Mouse (Mus musculus) kidney, embryonic 15.5 days (tissue): ENCODE data around the gene Srsf5. TPM values are rescaled to one million over a fixed set of nuclear protein-coding genes. Genes with fewer than 3 reads are reported as not detected.
A peak's percentile ranks its signal among the peaks of the same experiment; 100 is the strongest.
"Not testable (repeated sequence)": the region's sequence is repeated elsewhere in the genome, so short reads cannot be mapped to it uniquely, and the experiment has no call there.

Source experiments
- ATAC-seq: fragments of 200-750 bp; cut with Nextera tagmentation; replicated peaks from 2 replicates; pipeline ENCODE4 v1.8.0; 2017; ENCODE audit warnings: moderate TSS enrichment; ENCODE audit not compliant: low FRiP score
- H3K27ac ChIP-seq: fragments of 300-500 bp; sonication (generic); 2 replicates; pipeline ENCODE4 v1.5.1; 2015; ENCODE audit warnings: mild to moderate bottlenecking, inconsistent platforms
- H3K27me3 ChIP-seq: fragments of 300-500 bp; sonication (generic); 2 replicates; pipeline ENCODE4 v1.6.1; 2015; ENCODE audit warnings: inconsistent platforms
- H3K36me3 ChIP-seq: fragments of 300-500 bp; sonication (generic); 2 replicates; pipeline ENCODE4 v1.6.1; 2015; ENCODE audit warnings: inconsistent platforms
- H3K4me1 ChIP-seq: fragments of 300-500 bp; sonication (generic); 2 replicates; pipeline ENCODE4 v1.6.1; 2015; ENCODE audit warnings: inconsistent platforms
- H3K4me2 ChIP-seq: fragments of 300-500 bp; sonication (generic); 2 replicates; pipeline ENCODE4 v1.6.1; 2015; ENCODE audit warnings: moderate library complexity, mild to moderate bottlenecking, inconsistent platforms
- H3K4me3 ChIP-seq: fragments of 300-500 bp; sonication (generic); replicated peaks from 2 replicates; pipeline ENCODE4 v1.5.1; 2015; ENCODE audit warnings: mild to moderate bottlenecking, inconsistent platforms
- H3K9ac ChIP-seq: fragments of 300-500 bp; sonication (generic); 2 replicates; pipeline ENCODE4 v1.6.1; 2015; ENCODE audit warnings: mild to moderate bottlenecking, inconsistent platforms
- H3K9me3 ChIP-seq: fragments of 300-500 bp; sonication (generic); replicated peaks from 2 replicates; pipeline ENCODE4 v1.6.1; 2016; ENCODE audit warnings: inconsistent platforms
- WGBS: fragments of 180-500 bp; shearing (Covaris S2); methylation state at CpG from one replicate; pipeline ENCODE4 v1.1.7; 2015; ENCODE audit warnings: mixed read lengths; 5-methylcytosine and 5-hydroxymethylcytosine counted together
- polyA plus RNA-seq: library from polyadenylated mRNA; unstranded; fragments of >200 nt; fragmentation: Nextera tagmentation; extraction: Ambion mirVana; gene quantifications from 2 replicates; pipeline ENCODE4 v1.2.1, GENCODE M21; 2015

Srsf5 gene
- polyA plus RNA-seq, 1 experiment from 2014 or later, result 593 TPM

GRCm38 (mm10) chr12:80931402-80932140, 13.7 kb upstream of the Srsf5 start:
- Histone ChIP-seq H3K4me2 (no peak overlapping the region), H3K4me3 (no peak overlapping the region), H3K9ac (no peak overlapping the region), H3K27ac (no peak overlapping the region), H3K27me3 (no peaks in the 10 kb centered on the region), H3K4me1 (no peaks in the 10 kb centered on the region), H3K36me3 (no peaks in the 10 kb centered on the region), H3K9me3 (no peaks in the 10 kb centered on the region)
- ATAC-seq, result no peak
- WGBS, result 74% methylated on average over 3 of the region's 3 CpGs

DNA sequence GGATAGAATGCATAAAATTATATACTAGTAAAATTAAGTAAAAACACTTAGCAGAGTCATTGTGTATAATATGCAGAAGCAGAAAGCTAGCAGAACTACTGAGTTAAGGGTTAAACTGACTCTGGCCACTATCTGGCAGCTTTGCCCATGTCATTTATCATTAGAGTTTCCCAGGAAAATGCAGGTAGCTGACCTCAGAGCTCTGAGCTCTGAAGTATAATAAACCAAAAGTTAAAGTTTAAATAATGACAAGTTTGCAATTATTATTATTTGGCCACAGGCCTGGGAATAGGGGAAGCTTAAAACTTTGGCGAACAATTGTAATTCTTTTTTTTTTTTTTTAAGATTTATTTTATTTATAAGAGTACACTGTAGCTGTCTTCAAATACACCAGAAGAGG, 12.4 kb upstream of the Srsf5 start:
- 88% methylated on average over 1 of the region's 1 CpGs for WGBS
- no peaks in the 10 kb centered on the region for H3K36me3 ChIP-seq
- H3K9me3 ChIP-seq, result no peaks in the 10 kb centered on the region
- H3K27ac ChIP-seq, result no peak overlapping the region
- no peaks in the 10 kb centered on the region for H3K4me1 ChIP-seq
- H3K4me2 ChIP-seq, result no peak overlapping the region
- H3K9ac ChIP-seq, result no peak overlapping the region
- no peak for ATAC-seq
- H3K27me3 ChIP-seq, result no peaks in the 10 kb centered on the region
- H3K4me3 ChIP-seq, result no peak overlapping the region

DNA sequence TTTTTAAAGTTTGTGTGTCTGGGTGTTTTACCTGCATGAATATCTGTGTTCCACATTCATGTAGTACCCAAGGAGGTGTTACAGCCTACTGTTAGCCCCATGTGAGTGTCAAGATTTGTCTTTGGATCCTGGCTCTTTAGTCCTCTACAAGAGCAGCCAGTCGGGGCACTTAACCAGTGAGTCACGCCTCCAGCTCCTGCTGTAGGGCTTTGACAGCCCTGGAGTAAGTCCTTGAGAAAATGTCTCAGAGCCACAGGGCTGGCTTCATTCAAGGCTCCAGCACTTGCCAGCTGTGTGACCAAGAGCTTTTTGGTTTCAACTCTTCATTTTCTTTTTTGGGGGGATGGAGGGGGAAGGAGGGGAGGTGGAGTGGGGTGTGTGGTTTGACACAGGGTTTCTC, 8.6 kb upstream of the Srsf5 start:
- H3K9me3 ChIP-seq, result no peaks in the 10 kb centered on the region

DNA sequence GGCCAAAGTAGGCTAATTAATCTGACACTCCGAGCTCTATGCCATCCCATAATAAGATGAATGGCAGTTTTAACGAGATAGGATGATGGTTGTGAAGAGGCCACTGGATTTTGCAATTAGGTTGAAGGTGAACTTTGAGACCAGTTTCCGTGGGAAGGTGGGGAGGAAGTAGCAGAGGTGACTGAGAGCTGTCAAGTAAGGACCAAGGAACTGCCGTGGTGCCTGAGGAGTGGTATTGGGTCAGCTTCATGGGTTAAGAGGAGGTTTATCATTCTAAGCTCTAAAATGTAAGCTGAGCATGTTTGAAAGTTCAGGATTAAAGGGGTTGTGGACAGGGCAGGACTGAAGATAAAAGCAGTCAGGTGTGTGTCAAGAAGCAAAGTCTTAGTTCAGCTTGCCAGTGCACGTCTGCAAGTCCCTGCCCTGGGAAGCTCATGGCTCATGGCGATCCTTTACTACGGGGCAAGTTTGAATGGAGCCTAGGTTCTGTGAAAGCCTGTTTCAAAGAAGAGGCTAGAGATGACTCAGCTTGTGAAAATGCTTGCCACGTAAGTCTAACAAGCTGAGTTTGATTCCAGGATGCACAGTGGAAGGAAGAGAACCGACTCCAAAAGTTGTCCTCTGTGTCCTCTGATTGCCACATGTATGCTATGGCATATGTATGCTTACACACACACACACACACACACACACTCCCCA, 7.8 kb upstream of the Srsf5 start:
- Histone ChIP-seq H3K27ac (no peak overlapping the region), H3K4me2 (no peak overlapping the region), H3K9me3 (no peaks in the 10 kb centered on the region), H3K36me3 (no peaks in the 10 kb centered on the region), H3K4me1 (no peaks in the 10 kb centered on the region; the same call in 1 of the 2 replicates), H3K27me3 (no peaks in the 10 kb centered on the region), H3K9ac (no peak overlapping the region), H3K4me3 (no peak overlapping the region)
- 76% methylated on average over 9 of the region's 9 CpGs for WGBS
- no peak for ATAC-seq

More for the DNA sequence above, 8.6 kb upstream of the Srsf5 start:
- ATAC-seq, result no peak
- no peak overlapping the region for H3K4me2 ChIP-seq
- WGBS, result 75% methylated on average over 2 of the region's 2 CpGs
- no peak overlapping the region for H3K9ac ChIP-seq
- H3K27me3 ChIP-seq, result no peaks in the 10 kb centered on the region
- no peaks in the 10 kb centered on the region; the same call in 1 of the 2 replicates for H3K4me1 ChIP-seq
- no peak overlapping the region for H3K4me3 ChIP-seq
- no peak overlapping the region for H3K27ac ChIP-seq
- no peaks in the 10 kb centered on the region for H3K36me3 ChIP-seq

DNA sequence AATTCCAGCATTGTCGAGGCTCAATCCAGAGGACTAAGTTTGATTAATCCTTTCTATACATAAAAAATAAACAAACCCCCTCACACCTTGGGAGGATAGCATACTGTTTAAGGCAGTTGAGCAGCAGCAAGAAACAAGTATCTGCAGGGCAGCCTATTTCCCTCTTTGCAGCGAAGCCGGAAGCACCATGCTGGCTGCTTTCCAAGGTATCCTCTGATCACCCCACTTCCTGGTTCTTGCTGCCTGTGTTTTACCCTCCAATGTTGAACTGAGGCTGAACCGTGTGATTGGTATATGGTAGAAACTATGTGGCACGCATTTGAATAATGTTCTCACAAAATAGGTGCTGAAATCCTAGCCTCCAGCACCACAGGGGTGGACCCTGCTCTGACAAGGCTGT, 6.7 kb upstream of the Srsf5 start:
- no peak for ATAC-seq
- Histone ChIP-seq H3K4me1 (no peaks in the 10 kb centered on the region; the same call in 1 of the 2 replicates), H3K4me3 (no peak overlapping the region), H3K4me2 (no peak overlapping the region), H3K27me3 (no peaks in the 10 kb centered on the region), H3K36me3 (no peaks in the 10 kb centered on the region), H3K9me3 (no peaks in the 10 kb centered on the region), H3K27ac (peak overlapping the region; percentile 54), H3K9ac (no peak overlapping the region)
- 52% methylated on average over 5 of the region's 5 CpGs for WGBS

DNA sequence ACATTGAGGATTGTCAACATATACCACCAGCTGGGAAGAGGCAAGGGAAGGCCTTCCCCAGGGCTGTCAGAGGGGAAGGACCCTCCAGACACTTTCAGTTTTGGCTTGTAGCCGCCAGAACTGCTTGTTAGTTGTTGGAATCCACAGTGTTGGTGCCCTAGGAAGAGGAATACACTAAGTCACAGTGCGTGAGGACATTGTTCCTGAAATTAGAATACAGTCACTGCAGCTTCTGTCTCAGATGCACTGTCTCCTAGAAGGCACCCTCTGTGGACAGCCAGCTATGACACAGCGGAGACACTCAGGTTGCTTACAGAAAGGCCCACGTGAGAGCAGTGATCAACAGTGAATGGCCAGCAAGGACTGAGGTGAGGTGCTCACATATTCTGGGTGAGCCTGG, 6.1 kb upstream of the Srsf5 start:
- peak overlapping the region; percentile 54 for H3K27ac ChIP-seq

DNA sequence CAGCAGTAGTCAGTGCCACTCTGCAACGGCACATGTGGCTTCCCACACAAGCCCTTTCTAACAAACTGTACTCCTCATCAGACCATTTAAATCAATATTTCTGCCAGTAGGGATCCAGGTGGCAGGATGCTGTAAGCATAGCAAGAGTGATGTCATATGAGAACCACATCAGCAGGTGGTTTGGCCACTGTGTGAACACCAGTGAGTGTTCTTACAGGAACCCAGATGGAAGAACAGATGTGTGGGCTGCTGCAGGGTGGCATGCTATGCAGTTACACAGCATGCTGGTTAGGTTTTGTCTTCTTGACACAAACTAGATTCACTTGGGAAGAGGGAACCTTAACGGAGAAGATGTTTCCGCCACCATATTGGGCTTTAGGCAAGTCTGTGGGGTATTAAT, 3.4 kb upstream of the Srsf5 start:
- Histone ChIP-seq H3K9me3 (no peaks in the 10 kb centered on the region), H3K4me1 (peaks cover 5% of the 10 kb centered on the region), H3K4me3 (no peak overlapping the region), H3K9ac (no peak overlapping the region), H3K4me2 (no peak overlapping the region), H3K27me3 (no peaks in the 10 kb centered on the region), H3K27ac (no peak overlapping the region), H3K36me3 (peaks cover 5% of the 10 kb centered on the region)
- ATAC-seq, result no peak
- WGBS, result 97% methylated on average over 3 of the region's 3 CpGs

More for the DNA sequence above, 6.1 kb upstream of the Srsf5 start:
- Histone ChIP-seq H3K27me3 (no peaks in the 10 kb centered on the region), H3K4me2 (no peak overlapping the region), H3K4me3 (no peak overlapping the region), H3K36me3 (no peaks in the 10 kb centered on the region), H3K4me1 (no peaks in the 10 kb centered on the region; the same call in 1 of the 2 replicates), H3K9me3 (no peaks in the 10 kb centered on the region), H3K9ac (no peak overlapping the region)
- 79% methylated on average over 4 of the region's 4 CpGs for WGBS
- ATAC-seq, result no peak

- 82% methylated on average over 3 of the region's 3 CpGs for WGBS
- Histone ChIP-seq H3K27me3 (no peaks in the 10 kb centered on the region), H3K4me3 (no peak overlapping the region), H3K4me2 (no peak overlapping the region), H3K4me1 (peaks cover 17% of the 10 kb centered on the region), H3K9me3 (no peaks in the 10 kb centered on the region), H3K9ac (no peak overlapping the region), H3K36me3 (peaks cover 19% of the 10 kb centered on the region), H3K27ac (no peak overlapping the region)
- no peak for ATAC-seq
Measured at GRCm38 (mm10) chr12:80943395-80943794, 1.9 kb upstream of the Srsf5 start.

- Histone ChIP-seq H3K9me3 (no peaks in the 10 kb centered on the region), H3K4me1 (peaks cover 23% of the 10 kb centered on the region), H3K27me3 (no peaks in the 10 kb centered on the region), H3K4me2 (peak overlapping the region; percentile 51; the same call in 1 of the 2 replicates), H3K9ac (no peak overlapping the region), H3K36me3 (peaks cover 25% of the 10 kb centered on the region), H3K27ac (no peak overlapping the region), H3K4me3 (no peak overlapping the region)
- no peak for ATAC-seq
- 96% methylated on average over 4 of the region's 4 CpGs for WGBS
Measured at GRCm38 (mm10) chr12:80944204-80944603, 1.1 kb upstream of the Srsf5 start.

- Histone ChIP-seq H3K4me2 (peak overlapping the region; percentile 51), H3K36me3 (peaks cover 32% of the 10 kb centered on the region), H3K4me1 (peaks cover 25% of the 10 kb centered on the region), H3K4me3 (peak overlapping the region; percentile 96), H3K9ac (0 out of 2 replicates have a peak overlapping the region, but pooled peaks have one; percentile 26)
- not testable (repeated sequence) for H3K27ac ChIP-seq, H3K27me3 ChIP-seq, H3K9me3 ChIP-seq
- ATAC-seq, result peak; percentile 53
- WGBS, result 2% methylated on average over 9 of the region's 9 CpGs
Measured at GRCm38 (mm10) chr12:80944963-80945333, 356 bp upstream of the Srsf5 start.

- peak; percentile 97 for ATAC-seq
Measured at GRCm38 (mm10) chr12:80945996-80946355, 672 bp downstream of the Srsf5 start.

GRCm38 (mm10) chr12:80948202-80948601, 2.9 kb downstream of the Srsf5 start:
- Histone ChIP-seq H3K27ac (no peak overlapping the region), H3K4me2 (no peak overlapping the region), H3K4me3 (no peak overlapping the region), H3K4me1 (peaks cover 31% of the 10 kb centered on the region), H3K9ac (no peak overlapping the region), H3K27me3 (no peaks in the 10 kb centered on the region), H3K9me3 (no peaks in the 10 kb centered on the region), H3K36me3 (peaks cover 59% of the 10 kb centered on the region)
- ATAC-seq, result no peak
- WGBS, result 94% methylated on average over 18 of the region's 18 CpGs

More at GRCm38 (mm10) chr12:80945996-80946355, 672 bp downstream of the Srsf5 start:
- Histone ChIP-seq H3K4me3 (peak overlapping the region; percentile 96), H3K9me3 (no peaks in the 10 kb centered on the region), H3K9ac (peak overlapping the region; percentile 100), H3K4me1 (peaks cover 28% of the 10 kb centered on the region), H3K36me3 (peaks cover 37% of the 10 kb centered on the region), H3K27ac (peak overlapping the region; percentile 98), H3K27me3 (no peaks in the 10 kb centered on the region), H3K4me2 (peak overlapping the region; percentile 72)
- under 1% methylated on average over 47 of the region's 47 CpGs for WGBS
